Mouse (Mus musculus) stomach, postnatal 0 days (tissue): ENCODE data around the gene Gabrb1.

Experiments
- CTCF ChIP-seq: IDR thresholded peaks from 2 replicates; pipeline ENCODE4 v1.5.1; 2016; ENCODE audit warnings: antibody characterized with exemption, low read depth, mild to moderate bottlenecking, moderate library complexity
- EP300 ChIP-seq: optimal IDR thresholded peaks from 2 replicates; pipeline ENCODE3; 2016; ENCODE audit warnings: antibody characterized with exemption

DNA sequence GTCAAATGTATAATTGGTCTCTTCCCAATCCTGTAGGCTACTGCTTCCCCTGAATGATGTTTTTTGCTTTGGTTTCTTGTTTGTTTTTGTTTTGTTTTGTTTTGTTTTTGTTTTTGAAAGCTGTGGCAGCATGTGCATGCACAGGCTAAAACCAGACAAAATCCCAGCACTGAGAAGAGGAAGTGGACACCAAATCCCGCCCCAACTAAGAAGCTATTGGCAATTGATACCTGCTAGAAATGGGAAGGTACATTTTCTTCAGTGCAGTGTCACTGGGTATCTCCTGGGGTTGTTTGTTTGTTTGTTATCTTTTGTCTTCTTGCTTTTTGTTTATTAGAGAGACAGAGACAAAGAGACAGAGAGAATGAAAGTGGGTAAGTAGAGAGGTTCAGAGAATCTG, 537.5 kb downstream of the Gabrb1 start:
- TF ChIP-seq CTCF (no peak), EP300 (no peak)
